Mouse (Mus musculus): ENCODE results near the gene Pifo. TPM values are rescaled to one million over a fixed set of nuclear protein-coding genes. Genes with fewer than 3 reads are reported as not detected.

Pifo gene
- polyA plus RNA-seq, 1 experiment = 1.5 TPM

- TF ChIP-seq POLR2A (IDR thresholded peaks at IDR 0.05; ENCODE audit: extremely low read depth, insufficient read depth, low read length) = no peak
- no peak for TF ChIP-seq CTCF (IDR thresholded peaks at IDR 0.05; ENCODE audit: extremely low read depth, insufficient read depth, low read length)
- peaks cover 6% of the 10 kb centered on the region; the same call in 1 of the 2 replicates for H3K4me1 ChIP-seq (ENCODE audit: control insufficient read depth, insufficient read depth, low read length)
- peak overlapping the region; percentile 94 for H3K4me3 ChIP-seq (ENCODE audit: insufficient read depth, low read length)
- H3K27ac ChIP-seq (ENCODE audit: insufficient read depth, low read length) = peak overlapping the region; percentile 96; the same call in 1 of the 2 replicates
Observed at GRCm38 (mm10) chr3:105958204-105958603, 56.2 kb downstream of the Pifo start.

- no peak overlapping the region for H3K27ac ChIP-seq (ENCODE audit: insufficient read depth, low read length)
- H3K4me3 ChIP-seq (ENCODE audit: insufficient read depth, low read length) = peak overlapping the region; percentile 10; the same call in 1 of the 2 replicates
- H3K4me1 ChIP-seq (ENCODE audit: control insufficient read depth, insufficient read depth, low read length) = peaks cover 6% of the 10 kb centered on the region; the same call in 1 of the 2 replicates
- TF ChIP-seq POLR2A (IDR thresholded peaks at IDR 0.05; ENCODE audit: extremely low read depth, insufficient read depth, low read length) = no peak
Observed at GRCm38 (mm10) chr3:105957235-105957634, 57.2 kb downstream of the Pifo start.

- Histone ChIP-seq H3K27ac (ENCODE audit: insufficient read depth, low read length) (no peak overlapping the region), H3K4me3 (ENCODE audit: insufficient read depth, low read length) (no peak overlapping the region), H3K4me1 (ENCODE audit: control insufficient read depth, insufficient read depth, low read length) (no peaks in the 10 kb centered on the region)
- no peak for TF ChIP-seq POLR2A (IDR thresholded peaks at IDR 0.05; ENCODE audit: extremely low read depth, insufficient read depth, low read length)
- no peak for TF ChIP-seq CTCF (IDR thresholded peaks at IDR 0.05; ENCODE audit: extremely low read depth, insufficient read depth, low read length)
Observed at GRCm38 (mm10) chr3:105951348-105951747, 63.1 kb downstream of the Pifo start.

Other genes with a start within 250 kb of the Pifo start
- 50.0 and 51.0 TPM in 2 replicates for gene Rap1a, start 213.3 kb downstream of the Pifo start, polyA plus RNA-seq (2012; rRNA removed)
- 1.5 and 2.0 TPM in 2 replicates for gene Adora3, start 143.8 kb downstream of the Pifo start, polyA plus RNA-seq (2012; rRNA removed)
- gene Tmigd3, start 143.7 kb downstream of the Pifo start, polyA plus RNA-seq (2012; rRNA removed) = 0.15 TPM in 1 of 2 replicates, not detected in the other
- 1.8 and 2.0 TPM in 2 replicates for gene I830077J02Rik, start 82.0 kb downstream of the Pifo start, polyA plus RNA-seq (2012; rRNA removed)
- gene Wdr77, start 55.3 kb downstream of the Pifo start, polyA plus RNA-seq (2012; rRNA removed) = 43.1 and 47.0 TPM in 2 replicates
- 303 and 309 TPM in 2 replicates for gene Atp5f1, start 54.5 kb downstream of the Pifo start, polyA plus RNA-seq (2012; rRNA removed)
- gene Ovgp1, start 40.9 kb downstream of the Pifo start, polyA plus RNA-seq (2012; rRNA removed) = 9.1 and 10.2 TPM in 2 replicates
- 0.19 TPM in 2 replicates for gene Chil5, start 18.2 kb upstream of the Pifo start, polyA plus RNA-seq (2012; rRNA removed)
- gene Chia1, start 98.6 kb upstream of the Pifo start, polyA plus RNA-seq (2012; rRNA removed) = 2.8 and 3.6 TPM in 2 replicates
- 0.09 and 0.21 TPM in 2 replicates for gene Chil3, start 152.9 kb upstream of the Pifo start, polyA plus RNA-seq (2012; rRNA removed)
- not detected in 2 replicates for gene Chil4, start 204.9 kb upstream of the Pifo start, polyA plus RNA-seq (2012; rRNA removed)

All from cortical plate, adult 2 months (tissue).